Mouse (Mus musculus) MEL (cell line): Measurements from ENCODE around the gene Med12l. TPM values are rescaled to one million over a fixed set of nuclear protein-coding genes. Genes with fewer than 3 reads are reported as not detected.

Source experiments
- DNase-seq: peaks from one replicate; pipeline ENCODE4 v3.0.0; 2011; ENCODE audit warnings: low read depth, low spot score
- H3K27ac ChIP-seq: 2 replicates; pipeline ENCODE4 v1.5.1; 2012; ENCODE audit warnings: low read depth, mild to moderate bottlenecking, control low read depth, low read length, moderate library complexity; ENCODE audit not compliant: control insufficient read depth
- H3K27me3 ChIP-seq, 2 experiments: fragments of 150-350 bp in 1 of 2; sonication (generic) in 1 of 2; 2 replicates each; pipeline ENCODE4 v1.6.1; 2012; ENCODE audit warnings: low read length in 2 of 2, mild to moderate bottlenecking in 2 of 2, improper control_type of control experiment in 1 of 2, moderate library complexity in 1 of 2; ENCODE audit not compliant: insufficient read depth in 2 of 2, control insufficient read depth in 1 of 2
- H3K36me3 ChIP-seq, 2 experiments: 2 replicates each; pipeline ENCODE4 v1.6.1; 2012 to 2014; ENCODE audit warnings: low read length in 2 of 2, improper control_type of control experiment in 1 of 2, inconsistent platforms in 1 of 2, mild to moderate bottlenecking in 1 of 2; ENCODE audit not compliant: insufficient read depth in 2 of 2, control insufficient read depth in 1 of 2
- H3K4me1 ChIP-seq, 2 experiments: fragments of 150-350 bp in 1 of 2; sonication (generic) in 1 of 2; 2 replicates each; pipeline ENCODE4 v1.6.1; 2012; ENCODE audit warnings: low read length in 2 of 2, improper control_type of control experiment in 1 of 2, mild to moderate bottlenecking in 1 of 2; ENCODE audit not compliant: insufficient read depth in 2 of 2, control insufficient read depth in 1 of 2
- H3K4me3 ChIP-seq, 2 experiments: fragments of 150-350 bp in 1 of 2; sonication (generic) in 1 of 2; 2 replicates each; pipeline ENCODE4 v1.5.1; 2012; ENCODE audit warnings: low read depth in 2 of 2, low read length in 2 of 2, mild to moderate bottlenecking in 2 of 2, moderate library complexity in 2 of 2, control low read depth in 1 of 2, improper control_type of control experiment in 1 of 2; ENCODE audit not compliant: control insufficient read depth in 1 of 2, insufficient read depth in 1 of 2
- H3K79me2 ChIP-seq: 2 replicates; pipeline ENCODE4 v1.6.1; 2012; ENCODE audit warnings: mild to moderate bottlenecking, low read length, moderate library complexity; ENCODE audit not compliant: control insufficient read depth, poor library complexity, insufficient read depth
- H3K9ac ChIP-seq: 2 replicates; pipeline ENCODE4 v1.6.1; 2012; ENCODE audit warnings: low read depth, mild to moderate bottlenecking, control low read depth, low read length, moderate library complexity; ENCODE audit not compliant: control insufficient read depth, poor library complexity, severe bottlenecking
- H3K9me3 ChIP-seq: fragments of 150-350 bp; sonication (generic); replicated peaks from 2 replicates; pipeline ENCODE4 v1.6.1; 2012; ENCODE audit warnings: mild to moderate bottlenecking, low read length, improper control_type of control experiment, moderate library complexity; ENCODE audit not compliant: insufficient read depth
- CTCF ChIP-seq, 3 experiments: IDR thresholded peaks in 2 of 3; conservative IDR thresholded peaks in 1 of 3; 2 replicates each; pipeline ENCODE4 v1.5.1; 2011 to 2012; ENCODE audit warnings: low read length in 3 of 3, low read depth in 2 of 3, mild to moderate bottlenecking in 2 of 3, improper control_type of control experiment in 1 of 3, inconsistent platforms in 1 of 3, mixed read lengths in 1 of 3, moderate library complexity in 1 of 3; ENCODE audit not compliant: control insufficient read depth in 1 of 3, insufficient read depth in 1 of 3, poor library complexity in 1 of 3, severe bottlenecking in 1 of 3
- E2F4 ChIP-seq: IDR thresholded peaks from 2 replicates; pipeline ENCODE4 v1.6.1; 2011; ENCODE audit warnings: low read depth, low read length, improper control_type of control experiment, borderline replicate concordance
- ETS1 ChIP-seq: IDR thresholded peaks from 2 replicates; pipeline ENCODE4 v1.6.1; 2012; ENCODE audit warnings: low read depth, mild to moderate bottlenecking, inconsistent platforms, low read length, improper control_type of control experiment, moderate library complexity
- GABPA ChIP-seq: IDR thresholded peaks from 2 replicates; pipeline ENCODE4 v1.6.1; 2012; ENCODE audit warnings: low read depth, mild to moderate bottlenecking, inconsistent platforms, low read length, improper control_type of control experiment, moderate library complexity
- HCFC1 ChIP-seq: IDR thresholded peaks from 2 replicates; pipeline ENCODE4 v1.6.1; 2012; ENCODE audit warnings: low read depth, mild to moderate bottlenecking, inconsistent platforms, low read length, improper control_type of control experiment, moderate library complexity
- RAD21 ChIP-seq: IDR thresholded peaks from 2 replicates; pipeline ENCODE4 v1.6.1; 2011; ENCODE audit warnings: mild to moderate bottlenecking, low read depth, low read length, improper control_type of control experiment
- SMC3 ChIP-seq: IDR thresholded peaks from 2 replicates; pipeline ENCODE4 v1.6.1; 2011; ENCODE audit warnings: low read depth, low read length, improper control_type of control experiment
- TBP ChIP-seq: IDR thresholded peaks from 2 replicates; pipeline ENCODE4 v1.8.0; 2011; ENCODE audit warnings: low read depth, low read length, improper control_type of control experiment
- TCF12 ChIP-seq: IDR thresholded peaks from 2 replicates; pipeline ENCODE4 v1.6.1; 2014; ENCODE audit warnings: low read depth, mild to moderate bottlenecking, inconsistent platforms, low read length, improper control_type of control experiment, moderate library complexity
- UBTF ChIP-seq: IDR thresholded peaks from 2 replicates; pipeline ENCODE4 v1.6.1; 2012; ENCODE audit warnings: low read depth, mild to moderate bottlenecking, inconsistent platforms, low read length, improper control_type of control experiment, moderate library complexity, borderline replicate concordance; ENCODE audit not compliant: insufficient read depth
- USF1 ChIP-seq: IDR thresholded peaks from 2 replicates; pipeline ENCODE4 v1.6.1; 2014; ENCODE audit warnings: low read depth, mild to moderate bottlenecking, inconsistent platforms, low read length, improper control_type of control experiment, moderate library complexity
- ZC3H11A ChIP-seq: IDR thresholded peaks from 2 replicates; pipeline ENCODE4 v1.6.1; 2012; ENCODE audit warnings: low read depth, mild to moderate bottlenecking, inconsistent platforms, low read length, improper control_type of control experiment
- ZKSCAN1 ChIP-seq: IDR thresholded peaks from 2 replicates; pipeline ENCODE4 v1.6.1; 2012; ENCODE audit warnings: low read depth, mild to moderate bottlenecking, inconsistent platforms, low read length, improper control_type of control experiment, moderate library complexity
- polyA plus RNA-seq, 2 experiments: library from polyadenylated mRNA; stranded (reverse) in 1 of 2; unstranded in 1 of 2; fragments of >175 nt in 1 of 2; fragments of >200 nt in 1 of 2; gene quantifications; 2 replicates each; pipeline versions ENCODE4 v1.2.1 to v1.2.4; 2012; ENCODE audit warnings: low replicate concordance in 2 of 2, low read depth in 1 of 2; ENCODE audit not compliant: insufficient read length in 2 of 2, insufficient read depth in 1 of 2, missing spikeins in 1 of 2
- total RNA-seq: library from RNA; depleted of rRNA; stranded (reverse); fragments of 300-350 nt; gene quantifications from 2 replicates; pipeline ENCODE4 v1.2.3, GENCODE M21; 2012

The Med12l gene
- total and polyA plus RNA-seq, 3 experiments: 0.03 TPM; not detected in 2

- DNase-seq: no peak
- H3K36me3 ChIP-seq: no peaks in the 10 kb centered on the region
- H3K4me1 ChIP-seq: no peaks in the 10 kb centered on the region
- H3K9me3 ChIP-seq: no peaks in the 10 kb centered on the region
- TF ChIP-seq GABPA (no peak), TBP (no peak)
- TF ChIP-seq, all 39 proteins: peak for 0
- no peaks in the 10 kb centered on the region; a peak in 1 of 4 replicates for H3K27me3 ChIP-seq
- H3K79me2 ChIP-seq: no peaks in the 10 kb centered on the region
- H3K9ac ChIP-seq: no peak overlapping the region
- no peak overlapping the region for H3K4me3 ChIP-seq
- no peak overlapping the region for H3K27ac ChIP-seq
Measured at GRCm38 (mm10) chr3:59312610-59313009, 307.0 kb downstream of the Med12l start.

- H3K9ac ChIP-seq: no peak overlapping the region
- no peak overlapping the region for H3K4me3 ChIP-seq
- no peaks in the 10 kb centered on the region for H3K79me2 ChIP-seq
- DNase-seq: no peak
- no peaks in the 10 kb centered on the region for H3K4me1 ChIP-seq
- no peaks in the 10 kb centered on the region; a peak in 1 of 4 replicates for H3K27me3 ChIP-seq
- TF ChIP-seq TBP (no peak), UBTF (no peak), TCF12 (no peak), CTCF (IDR thresholded peaks at IDR 0.05 in 2 of 3, conservative IDR thresholded peaks at IDR 0.05 in 1 of 3; ENCODE audit: control insufficient read depth in 1 of 3, insufficient read depth in 1 of 3, low read depth in 2 of 3, low read length in 3 of 3, poor library complexity in 1 of 3, severe bottlenecking in 1 of 3) (no peak), E2F4 (no peak), USF1 (no peak), ETS1 (no peak)
- no peaks in the 10 kb centered on the region for H3K9me3 ChIP-seq
- H3K27ac ChIP-seq: no peak overlapping the region
- no peaks in the 10 kb centered on the region for H3K36me3 ChIP-seq
Measured at GRCm38 (mm10) chr3:59316077-59316476, 310.5 kb downstream of the Med12l start.

GRCm38 (mm10) chr3:59321278-59321876, 315.8 kb downstream of the Med12l start:
- no peak overlapping the region for H3K27ac ChIP-seq
- H3K9ac ChIP-seq: no peak overlapping the region
- peak; percentile 54 for DNase-seq

More at GRCm38 (mm10) chr3:59321278-59321876, 315.8 kb downstream of the Med12l start:
- Histone ChIP-seq H3K9me3 (no peaks in the 10 kb centered on the region), H3K79me2 (no peaks in the 10 kb centered on the region), H3K4me1 (no peaks in the 10 kb centered on the region), H3K27me3 (no peaks in the 10 kb centered on the region; a peak in 2 of 4 replicates), H3K36me3 (no peaks in the 10 kb centered on the region), H3K4me3 (no peak overlapping the region)
- peak; percentile 64 to 66 (median 66) for TF ChIP-seq CTCF (IDR thresholded peaks at IDR 0.05 in 2 of 3, conservative IDR thresholded peaks at IDR 0.05 in 1 of 3; ENCODE audit: control insufficient read depth in 1 of 3, insufficient read depth in 1 of 3, low read depth in 2 of 3, low read length in 3 of 3, poor library complexity in 1 of 3, severe bottlenecking in 1 of 3)
- TF ChIP-seq ZC3H11A: peak; percentile 37; the same call in 1 of the 2 replicates
- TF ChIP-seq TCF12: no peak
- no peak for TF ChIP-seq ZKSCAN1
- peak; percentile 55 for TF ChIP-seq RAD21
- TF ChIP-seq HCFC1: no peak
- peak; percentile 80 for TF ChIP-seq SMC3
